Mouse (Mus musculus) lung, embryonic 16.5 days (tissue): ENCODE measurements around the gene Ranbp10. TPM values are rescaled to one million over a fixed set of nuclear protein-coding genes. Genes with fewer than 3 reads are reported as not detected.

Experiments
- ATAC-seq: fragments of 200-750 bp; cut with Nextera tagmentation; 2 replicates; pipeline ENCODE4 v1.8.0; 2017; ENCODE audit warnings: low read depth, mild to moderate bottlenecking, moderate library complexity
- H3K27ac ChIP-seq: fragments of 300-500 bp; sonication (generic); 2 replicates; pipeline ENCODE4 v1.5.1; 2014; ENCODE audit warnings: mild to moderate bottlenecking, control low read depth, low read length
- H3K27me3 ChIP-seq: fragments of 300-500 bp; sonication (generic); 2 replicates; pipeline ENCODE4 v1.6.1; 2014; ENCODE audit warnings: low read depth, low read length, mixed read lengths; ENCODE audit not compliant: control insufficient read depth, insufficient read depth
- H3K36me3 ChIP-seq: fragments of 300-500 bp; sonication (generic); 2 replicates; pipeline ENCODE4 v1.6.1; 2014; ENCODE audit warnings: low read length; ENCODE audit not compliant: control insufficient read depth, insufficient read depth
- H3K4me1 ChIP-seq: fragments of 300-500 bp; sonication (generic); replicated peaks from 2 replicates; pipeline ENCODE4 v1.6.1; 2014; ENCODE audit warnings: low read length, mixed read lengths; ENCODE audit not compliant: control insufficient read depth, insufficient read depth
- H3K4me2 ChIP-seq: fragments of 300-500 bp; sonication (generic); 2 replicates; pipeline ENCODE4 v1.6.1; 2014; ENCODE audit warnings: low read depth, low read length, control low read depth
- H3K4me3 ChIP-seq: fragments of 300-500 bp; sonication (generic); 2 replicates; pipeline ENCODE4 v1.5.1; 2014; ENCODE audit warnings: mild to moderate bottlenecking, low read length, control low read depth
- H3K9ac ChIP-seq: fragments of 300-500 bp; sonication (generic); 2 replicates; pipeline ENCODE4 v1.6.1; 2014; ENCODE audit warnings: low read length, control low read depth
- H3K9me3 ChIP-seq: fragments of 300-500 bp; sonication (generic); 2 replicates; pipeline ENCODE4 v1.6.1; 2016; ENCODE audit warnings: low read length; ENCODE audit not compliant: control insufficient read depth
- WGBS: fragments of 180-500 bp; shearing (Covaris S2); extraction: QIAGEN DNeasy Blood & Tissue Kit; methylation state at CpG from one replicate; pipeline ENCODE4 v1.1.7; 2014; 5-methylcytosine and 5-hydroxymethylcytosine counted together
- polyA plus RNA-seq: library from polyadenylated mRNA; unstranded; fragments of >200 nt; fragmentation: Nextera tagmentation; extraction: Ambion mirVana; gene quantifications from 2 replicates; pipeline ENCODE4 v1.2.1, GENCODE M21; 2015

The Ranbp10 gene
- polyA plus RNA-seq, 1 experiment from 2014 or later = 10.0 TPM

DNA sequence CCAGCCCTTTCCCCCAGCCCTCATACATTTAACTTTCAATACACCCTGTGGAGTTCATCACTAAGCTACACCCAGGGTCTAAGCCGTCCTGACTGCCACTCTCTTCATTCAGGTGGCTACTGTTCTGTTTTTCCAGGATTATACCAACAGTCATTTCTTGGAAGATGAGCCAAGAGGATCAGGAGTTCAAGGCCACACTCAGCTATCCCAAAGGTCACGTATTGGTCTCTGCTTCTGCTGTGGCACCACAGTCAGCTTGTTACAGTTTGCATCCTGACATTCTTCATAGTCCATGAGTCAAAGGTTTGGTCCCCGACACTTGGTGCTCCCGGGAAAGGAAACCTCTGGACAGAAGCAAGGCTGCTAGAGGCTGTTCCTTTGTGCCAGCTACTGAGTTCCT is 107.5 kb downstream of the Ranbp10 start:
- WGBS = 77% methylated on average over 4 of the region's 4 CpGs
- Histone ChIP-seq H3K4me3 (no peak overlapping the region), H3K36me3 (0 out of 2 replicates have a peak, but pooled peaks cover 3% of the 10 kb centered on the region), H3K27ac (peak overlapping the region; percentile 68), H3K4me2 (no peak overlapping the region), H3K9me3 (no peaks in the 10 kb centered on the region), H3K4me1 (no peaks in the 10 kb centered on the region), H3K27me3 (no peaks in the 10 kb centered on the region), H3K9ac (no peak overlapping the region)
- ATAC-seq = no peak

Other genes starting within 250 kb of the Ranbp10 start
- 33.1 and 36.8 TPM in 2 replicates for gene Ripor1, start 222.1 kb downstream of the Ranbp10 start, polyA plus RNA-seq
- gene Ctcf, start 190.8 kb downstream of the Ranbp10 start, polyA plus RNA-seq = 112 and 116 TPM in 2 replicates
- gene Agrp, start 190.0 kb downstream of the Ranbp10 start, polyA plus RNA-seq = 0.60 TPM in 1 of 2 replicates, not detected in the other
- gene Carmil2, start 141.1 kb downstream of the Ranbp10 start, polyA plus RNA-seq = 0.58 and 0.79 TPM in 2 replicates
- gene Acd, start 126.2 kb downstream of the Ranbp10 start, polyA plus RNA-seq = 69.1 and 71.3 TPM in 2 replicates
- gene Pard6a, start 126.2 kb downstream of the Ranbp10 start, polyA plus RNA-seq = 15.2 and 17.6 TPM in 2 replicates
- 0.19 TPM in 1 of 2 replicates, not detected in the other for gene 4933405L10Rik, start 119.7 kb downstream of the Ranbp10 start, polyA plus RNA-seq
- 23.0 and 27.0 TPM in 2 replicates for gene Enkd1, start 119.1 kb downstream of the Ranbp10 start, polyA plus RNA-seq
- 22.4 and 25.3 TPM in 2 replicates for gene Gfod2, start 68.7 kb downstream of the Ranbp10 start, polyA plus RNA-seq
- 4.0 and 4.6 TPM in 2 replicates for gene Tsnaxip1, start 381 bp upstream of the Ranbp10 start, polyA plus RNA-seq
- 41.2 and 42.7 TPM in 2 replicates for gene Cenpt, start 25.9 kb upstream of the Ranbp10 start, polyA plus RNA-seq
- gene Thap11, start 27.8 kb upstream of the Ranbp10 start, polyA plus RNA-seq = 55.2 and 56.0 TPM in 2 replicates
- gene Nutf2, start 33.2 kb upstream of the Ranbp10 start, polyA plus RNA-seq = 179 and 215 TPM in 2 replicates
- 50.2 and 51.8 TPM in 2 replicates for gene Edc4, start 53.5 kb upstream of the Ranbp10 start, polyA plus RNA-seq
- gene Nrn1l, start 66.2 kb upstream of the Ranbp10 start, polyA plus RNA-seq = 0.39 and 0.62 TPM in 2 replicates
- 34.0 and 34.9 TPM in 2 replicates for gene Pskh1, start 73.1 kb upstream of the Ranbp10 start, polyA plus RNA-seq
- gene Ctrl, start 106.5 kb upstream of the Ranbp10 start, polyA plus RNA-seq = 0.77 and 1.2 TPM in 2 replicates
- gene Psmb10, start 111.1 kb upstream of the Ranbp10 start, polyA plus RNA-seq = 39.7 and 56.6 TPM in 2 replicates
- 1.6 and 2.8 TPM in 2 replicates for gene Lcat, start 116.0 kb upstream of the Ranbp10 start, polyA plus RNA-seq
- gene Slc12a4, start 138.7 kb upstream of the Ranbp10 start, polyA plus RNA-seq = 35.1 and 38.3 TPM in 2 replicates
- not detected in 2 replicates for gene Dpep3, start 152.1 kb upstream of the Ranbp10 start, polyA plus RNA-seq
- 18.4 and 19.3 TPM in 2 replicates for gene Dus2, start 164.0 kb upstream of the Ranbp10 start, polyA plus RNA-seq
- 0.28 TPM in 1 of 2 replicates, not detected in the other for gene Dpep2nb, start 178.6 kb upstream of the Ranbp10 start, polyA plus RNA-seq
- 14.7 and 14.8 TPM in 2 replicates for gene Ddx28, start 184.5 kb upstream of the Ranbp10 start, polyA plus RNA-seq
- 6.0 and 6.2 TPM in 2 replicates for gene Nfatc3, start 231.5 kb upstream of the Ranbp10 start, polyA plus RNA-seq